Mouse (Mus musculus) layer of hippocampus, adult 18-20 months (tissue): ENCODE measurements at regions not wholly inside any gene's neighbourhood (a gene's known extent, or its start where the extent isn't known, plus 50 kb on each side); places are given as distances from the start of the nearest gene placed in this dataset.
A peak's percentile ranks its signal among the peaks of the same experiment; 100 is the strongest.

Experiments used
- DNase-seq, 2 experiments: peaks; one replicate each; pipeline ENCODE4 v3.0.0; 2022; ENCODE audit warnings: low spot score in 2 of 2

DNA sequence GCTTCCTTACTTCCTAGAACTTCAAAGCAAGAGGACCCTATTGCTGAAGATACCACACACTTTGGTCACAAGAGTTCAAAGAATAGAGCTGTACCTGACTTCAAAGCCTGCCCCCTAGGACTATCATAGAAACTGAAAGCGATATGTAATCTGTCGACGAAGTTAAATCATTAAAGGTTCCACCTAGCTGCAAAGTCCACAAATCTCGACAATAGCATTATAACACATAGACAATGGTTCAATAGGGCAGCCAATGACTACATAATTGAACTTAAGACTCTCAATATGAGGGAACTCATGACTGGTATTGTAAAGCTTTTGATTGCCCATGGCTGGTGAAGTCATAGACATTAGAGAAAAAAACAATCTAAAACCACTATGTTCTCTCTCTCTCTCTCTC, 200.8 kb downstream of the Fscb start:
- no peak for DNase-seq

- no peak for DNase-seq
These were observed 208.4 kb downstream of the Fscb start for GRCm38 (mm10) chr12:64266130-64266529.

- DNase-seq, result no peak
These were observed 219.5 kb downstream of the Fscb start for GRCm38 (mm10) chr12:64255016-64255415.

GRCm38 (mm10) chr12:64249974-64250373, 224.5 kb downstream of the Fscb start:
- no peak for DNase-seq

- DNase-seq, result peak in 1 of 2 experiments; percentile 34
These were observed 244.9 kb downstream of the Fscb start for GRCm38 (mm10) chr12:64229510-64230078.

GRCm38 (mm10) chr12:64216409-64216808, 258.1 kb downstream of the Fscb start:
- no peak for DNase-seq

DNA sequence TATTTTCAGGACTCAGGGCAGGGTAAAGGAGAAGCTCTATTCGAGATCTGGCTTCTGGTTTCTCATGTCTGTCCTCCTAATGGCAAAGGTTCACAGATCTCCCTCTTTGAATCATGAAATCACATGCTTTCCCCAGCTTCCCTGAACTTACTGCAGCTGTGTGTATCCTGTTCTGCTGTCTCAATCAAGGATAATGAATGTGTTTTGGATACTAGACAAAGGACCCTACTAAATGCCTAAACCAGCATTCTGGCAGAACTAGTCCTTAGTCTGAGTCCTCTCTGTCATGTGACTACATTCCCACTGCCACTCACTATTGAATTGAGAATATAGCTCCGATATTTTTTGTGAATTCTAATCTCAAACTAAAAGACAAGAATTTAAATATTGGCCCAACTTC, 276.1 kb downstream of the Fscb start:
- no peak for DNase-seq
